Mouse (Mus musculus): Measurements from ENCODE around the gene Ankmy1. TPM values are rescaled to one million over a fixed set of nuclear protein-coding genes. Genes with fewer than 3 reads are reported as not detected.

Ankmy1 gene
- polyA plus RNA-seq, 1 experiment from 2014 or later = 1.1 TPM

GRCm38 (mm10) chr1:92919775-92920174 is 17.1 kb upstream of the Ankmy1 start:
- H3K36me3 ChIP-seq (ENCODE audit: control insufficient read depth, insufficient read depth, low read length) = peaks cover 43% of the 10 kb centered on the region
- no peaks in the 10 kb centered on the region for H3K27me3 ChIP-seq (ENCODE audit: control insufficient read depth, insufficient read depth, low read length)
- H3K4me1 ChIP-seq (ENCODE audit: control insufficient read depth, insufficient read depth, low read length) = no peaks in the 10 kb centered on the region
- H3K27ac ChIP-seq (ENCODE audit: low read length) = no peak overlapping the region
- no peaks in the 10 kb centered on the region for H3K9me3 ChIP-seq (ENCODE audit: control insufficient read depth, low read depth, low read length)
- 85% methylated on average over 12 of the region's 12 CpGs for WGBS
- no peak overlapping the region for H3K4me2 ChIP-seq (replicated peaks; ENCODE audit: low read depth, low read length)
- no peak overlapping the region for H3K9ac ChIP-seq (replicated peaks; ENCODE audit: low read depth, low read length)
- ATAC-seq (ENCODE audit: insufficient number of reproducible peaks, insufficient read depth, low FRiP score, low read depth) = peak; percentile 12; the same call in 1 of the 2 replicates
- H3K4me3 ChIP-seq (ENCODE audit: low read depth, low read length) = no peak overlapping the region

GRCm38 (mm10) chr1:92919151-92919550 is 16.4 kb upstream of the Ankmy1 start:
- Histone ChIP-seq H3K4me3 (ENCODE audit: low read depth, low read length) (no peak overlapping the region), H3K36me3 (ENCODE audit: control insufficient read depth, insufficient read depth, low read length) (peaks cover 47% of the 10 kb centered on the region), H3K4me2 (replicated peaks; ENCODE audit: low read depth, low read length) (no peak overlapping the region), H3K27me3 (ENCODE audit: control insufficient read depth, insufficient read depth, low read length) (no peaks in the 10 kb centered on the region), H3K27ac (ENCODE audit: low read length) (no peak overlapping the region), H3K9me3 (ENCODE audit: control insufficient read depth, low read depth, low read length) (no peaks in the 10 kb centered on the region), H3K9ac (replicated peaks; ENCODE audit: low read depth, low read length) (no peak overlapping the region), H3K4me1 (ENCODE audit: control insufficient read depth, insufficient read depth, low read length) (no peaks in the 10 kb centered on the region)
- no peak for ATAC-seq (ENCODE audit: insufficient number of reproducible peaks, insufficient read depth, low FRiP score, low read depth)
- 95% methylated on average over 11 of the region's 11 CpGs for WGBS

- Histone ChIP-seq H3K27me3 (ENCODE audit: control insufficient read depth, insufficient read depth, low read length) (no peaks in the 10 kb centered on the region), H3K4me3 (ENCODE audit: low read depth, low read length) (no peak overlapping the region), H3K4me2 (replicated peaks; ENCODE audit: low read depth, low read length) (no peak overlapping the region), H3K9me3 (ENCODE audit: control insufficient read depth, low read depth, low read length) (no peaks in the 10 kb centered on the region), H3K4me1 (ENCODE audit: control insufficient read depth, insufficient read depth, low read length) (peaks cover 10% of the 10 kb centered on the region; the same call in 1 of the 2 replicates), H3K27ac (ENCODE audit: low read length) (no peak overlapping the region), H3K36me3 (ENCODE audit: control insufficient read depth, insufficient read depth, low read length) (peaks cover 50% of the 10 kb centered on the region), H3K9ac (replicated peaks; ENCODE audit: low read depth, low read length) (no peak overlapping the region)
- WGBS = 90% methylated on average over 9 of the region's 9 CpGs
- no peak for ATAC-seq (ENCODE audit: insufficient number of reproducible peaks, insufficient read depth, low FRiP score, low read depth)
Observed at GRCm38 (mm10) chr1:92916725-92917124, 14.0 kb upstream of the Ankmy1 start.

- H3K9me3 ChIP-seq (ENCODE audit: control insufficient read depth, low read depth, low read length) = no peaks in the 10 kb centered on the region
- WGBS = 92% methylated on average over 11 of the region's 11 CpGs
- peaks cover 16% of the 10 kb centered on the region; the same call in 1 of the 2 replicates for H3K4me1 ChIP-seq (ENCODE audit: control insufficient read depth, insufficient read depth, low read length)
- peaks cover 50% of the 10 kb centered on the region for H3K36me3 ChIP-seq (ENCODE audit: control insufficient read depth, insufficient read depth, low read length)
- no peaks in the 10 kb centered on the region for H3K27me3 ChIP-seq (ENCODE audit: control insufficient read depth, insufficient read depth, low read length)
- no peak for ATAC-seq (ENCODE audit: insufficient number of reproducible peaks, insufficient read depth, low FRiP score, low read depth)
- H3K27ac ChIP-seq (ENCODE audit: low read length) = no peak overlapping the region
- no peak overlapping the region for H3K4me3 ChIP-seq (ENCODE audit: low read depth, low read length)
- no peak overlapping the region for H3K4me2 ChIP-seq (replicated peaks; ENCODE audit: low read depth, low read length)
- no peak overlapping the region for H3K9ac ChIP-seq (replicated peaks; ENCODE audit: low read depth, low read length)
Observed at GRCm38 (mm10) chr1:92914993-92915392, 12.3 kb upstream of the Ankmy1 start.

GRCm38 (mm10) chr1:92914239-92914638 is 11.5 kb upstream of the Ankmy1 start:
- Histone ChIP-seq H3K4me3 (ENCODE audit: low read depth, low read length) (no peak overlapping the region), H3K36me3 (ENCODE audit: control insufficient read depth, insufficient read depth, low read length) (peaks cover 47% of the 10 kb centered on the region), H3K9me3 (ENCODE audit: control insufficient read depth, low read depth, low read length) (no peaks in the 10 kb centered on the region), H3K9ac (replicated peaks; ENCODE audit: low read depth, low read length) (no peak overlapping the region), H3K27ac (ENCODE audit: low read length) (no peak overlapping the region), H3K27me3 (ENCODE audit: control insufficient read depth, insufficient read depth, low read length) (no peaks in the 10 kb centered on the region), H3K4me1 (ENCODE audit: control insufficient read depth, insufficient read depth, low read length) (peaks cover 21% of the 10 kb centered on the region; the same call in 1 of the 2 replicates), H3K4me2 (replicated peaks; ENCODE audit: low read depth, low read length) (no peak overlapping the region)
- ATAC-seq (ENCODE audit: insufficient number of reproducible peaks, insufficient read depth, low FRiP score, low read depth) = no peak
- 62% methylated on average over 4 of the region's 4 CpGs for WGBS

GRCm38 (mm10) chr1:92912286-92912685 is 9.6 kb upstream of the Ankmy1 start:
- Histone ChIP-seq H3K27ac (ENCODE audit: low read length) (no peak overlapping the region), H3K4me1 (ENCODE audit: control insufficient read depth, insufficient read depth, low read length) (peaks cover 26% of the 10 kb centered on the region), H3K4me3 (ENCODE audit: low read depth, low read length) (peak overlapping the region; percentile 78), H3K9ac (replicated peaks; ENCODE audit: low read depth, low read length) (0 out of 2 replicates have a peak overlapping the region, but pooled peaks have one; percentile 14), H3K4me2 (replicated peaks; ENCODE audit: low read depth, low read length) (peak overlapping the region; percentile 92), H3K27me3 (ENCODE audit: control insufficient read depth, insufficient read depth, low read length) (no peaks in the 10 kb centered on the region), H3K9me3 (ENCODE audit: control insufficient read depth, low read depth, low read length) (no peaks in the 10 kb centered on the region), H3K36me3 (ENCODE audit: control insufficient read depth, insufficient read depth, low read length) (peaks cover 29% of the 10 kb centered on the region)
- ATAC-seq (ENCODE audit: insufficient number of reproducible peaks, insufficient read depth, low FRiP score, low read depth) = no peak
- WGBS = 52% methylated on average over 1 of the region's 1 CpGs

- peaks cover 26% of the 10 kb centered on the region for H3K4me1 ChIP-seq (ENCODE audit: control insufficient read depth, insufficient read depth, low read length)
- no peaks in the 10 kb centered on the region for H3K9me3 ChIP-seq (ENCODE audit: control insufficient read depth, low read depth, low read length)
- no peak for ATAC-seq (ENCODE audit: insufficient number of reproducible peaks, insufficient read depth, low FRiP score, low read depth)
- H3K27me3 ChIP-seq (ENCODE audit: control insufficient read depth, insufficient read depth, low read length) = no peaks in the 10 kb centered on the region
- H3K4me3 ChIP-seq (ENCODE audit: low read depth, low read length) = peak overlapping the region; percentile 78
- peaks cover 23% of the 10 kb centered on the region for H3K36me3 ChIP-seq (ENCODE audit: control insufficient read depth, insufficient read depth, low read length)
- peak overlapping the region; percentile 81; the same call in 1 of the 2 replicates for H3K9ac ChIP-seq (replicated peaks; ENCODE audit: low read depth, low read length)
- 32% methylated on average over 8 of the region's 8 CpGs for WGBS
- peak overlapping the region; percentile 72 for H3K27ac ChIP-seq (ENCODE audit: low read length)
- H3K4me2 ChIP-seq (replicated peaks; ENCODE audit: low read depth, low read length) = peak overlapping the region; percentile 92
Observed at GRCm38 (mm10) chr1:92911721-92912138, 9.0 kb upstream of the Ankmy1 start.

GRCm38 (mm10) chr1:92910925-92911720 is 8.4 kb upstream of the Ankmy1 start:
- WGBS = 1% methylated on average over 64 of the region's 85 CpGs
- peak overlapping the region; percentile 72 for H3K27ac ChIP-seq (ENCODE audit: low read length)

More at GRCm38 (mm10) chr1:92910925-92911720, 8.4 kb upstream of the Ankmy1 start:
- peaks cover 26% of the 10 kb centered on the region for H3K4me1 ChIP-seq (ENCODE audit: control insufficient read depth, insufficient read depth, low read length)
- no peaks in the 10 kb centered on the region for H3K9me3 ChIP-seq (ENCODE audit: control insufficient read depth, low read depth, low read length)
- peaks cover 17% of the 10 kb centered on the region for H3K36me3 ChIP-seq (ENCODE audit: control insufficient read depth, insufficient read depth, low read length)
- ATAC-seq (ENCODE audit: insufficient number of reproducible peaks, insufficient read depth, low FRiP score, low read depth) = peak; percentile 0; the same call in 1 of the 2 replicates
- H3K27me3 ChIP-seq (ENCODE audit: control insufficient read depth, insufficient read depth, low read length) = no peaks in the 10 kb centered on the region
- H3K9ac ChIP-seq (replicated peaks; ENCODE audit: low read depth, low read length) = peak overlapping the region; percentile 81
- H3K4me2 ChIP-seq (replicated peaks; ENCODE audit: low read depth, low read length) = peak overlapping the region; percentile 92
- H3K4me3 ChIP-seq (ENCODE audit: low read depth, low read length) = peak overlapping the region; percentile 78

Measured in stomach, embryonic 14.5 days (tissue).